Mouse (Mus musculus): ENCODE data around the gene Agbl4.

GRCm38 (mm10) chr4:111443906-111444615 is 1046.6 kb downstream of the Agbl4 start:
- TF ChIP-seq POLR2A (IDR thresholded peaks at IDR 0.05; ENCODE audit: borderline replicate concordance, extremely low read depth, insufficient read depth, insufficient read length, poor library complexity, severe bottlenecking) (no peak), CTCF (IDR thresholded peaks at IDR 0.05; ENCODE audit: borderline replicate concordance, extremely low read depth, insufficient read depth, insufficient read length) (no peak)
